ENCODE assay signal across 9 mouse cellular contexts in genomic region chr1:87509561-87510165, GRCm38 (mm10). TPM values are rescaled to one million over a fixed set of nuclear protein-coding genes. Genes with fewer than 3 reads are reported as not detected.
DNase-seq lines count a peak whose midpoint lies in the region; ATAC-seq lines count a peak whose summit lies in the region.
"Had no signal": no experiment of that assay in that cellular context is flagged by ENCODE, and none has a peak within 500 bp of the region (broad histone marks: within the 10 kb centered on the region; RNA-seq: fewer than 3 reads in every experiment).

Neu2 (plus strand) TSS chr1:87509889.

- intact Hi-C loops in gastrocnemius, postnatal 14 days (cut with DNase I; ENCODE audit: low total_unique reads), result no loop called here

- H3K27me3 ChIP-seq in midbrain, embryonic 10.5 days (ENCODE audit: low read depth, poor library complexity, severe bottlenecking), result peaks cover 56% of the 10 kb centered on the region

- H3K4me3 ChIP-seq in midbrain, embryonic 10.5 days, result peak within 1 kb of the TSS; percentile 87

- H3K4me1 ChIP-seq in midbrain, embryonic 10.5 days, result peaks cover 20% of the 10 kb centered on the region

- WGBS in midbrain, embryonic 10.5 days, result under 1% methylated on average over 56 of the region's 56 CpGs

- H3K36me3 ChIP-seq in midbrain, embryonic 10.5 days, result no peaks in the 10 kb centered on the region

- no peaks in the 10 kb centered on the region for H3K9me3 ChIP-seq in midbrain, embryonic 10.5 days (replicated peaks)

- peak within 1 kb of the TSS; percentile 85 for H3K27ac ChIP-seq in midbrain, embryonic 10.5 days (replicated peaks)

- no peak for ATAC-seq in CD4-positive, CD25-positive, alpha-beta regulatory T cell, adult 4 months

- peak; percentile 4 for DNase-seq in CD4-positive, CD25-positive, alpha-beta regulatory T cell, adult 2 months (ENCODE audit: low read depth, low spot score)
- DNase-seq in right cerebral cortex, postnatal 4 days, result peak; percentile 34
- DNase-seq in right cerebral cortex, adult 2 months (ENCODE audit: low spot score in 2 of 2), result no peak
- DNase-seq in gastrocnemius, postnatal 14 days, result no peak
- peak; percentile 56 for DNase-seq in kidney, adult 9 months
- DNase-seq in midbrain, embryonic 10.5 days (ENCODE audit: low spot score), result peak; percentile 39
- DNase-seq in yolk sac, embryonic 10.5 days (ENCODE audit: low spot score), result no peak

RNA-seq across cellular contexts. Expression of gene Neu2, which starts in this region (rescaled TPM):
- not detected for polyA plus RNA-seq in CD4-positive, CD25-positive, alpha-beta regulatory T cell, adult 4 months (2017; shearing (Covaris generic))
- total RNA-seq in gastrocnemius, postnatal 14 days (2021), result 10 to 100 TPM; 14.8 to 21.9 TPM
- not detected in 2 replicates for polyA plus RNA-seq in midbrain, embryonic 10.5 days (2016; fragmentation: Nextera tagmentation; extraction: Ambion mirVana)
- total RNA-seq: common myeloid progenitor, adult 5-6 weeks had no signal

Comparison
In these comparisons a context has a peak if more than half of its experiments do, and no peak if none do; other contexts are left out.
1. DNase-seq: peak in CD4-positive, CD25-positive, alpha-beta regulatory T cell, adult 2 months (single experiment), right cerebral cortex, postnatal 4 days (single experiment) and kidney, adult 9 months (single experiment); none in right cerebral cortex, adult 2 months (0 of 2), gastrocnemius, postnatal 14 days (single experiment) and yolk sac, embryonic 10.5 days (single experiment).
2. Peak in DNase-seq, H3K4me3 ChIP-seq and H3K27ac ChIP-seq in midbrain, embryonic 10.5 days; RNA of the gene not detected or under 1 TPM.